Mouse (Mus musculus): ENCODE data around the gene Sirt2.

- TF ChIP-seq CTCF (IDR thresholded peaks at IDR 0.05; ENCODE audit: borderline replicate concordance, control insufficient read depth, extremely low read depth, insufficient read depth, low read length, poor library complexity), result no peak
- no peak for TF ChIP-seq POLR2A (IDR thresholded peaks at IDR 0.05; ENCODE audit: control insufficient read depth, extremely low read depth, insufficient read depth, low read length, poor library complexity)
Observed at GRCm38 (mm10) chr7:28767462-28767965, 979 bp downstream of the Sirt2 start, which contains the start of gene Nfkbib.
